ENCODE assay signal across 14 mouse cellular contexts in genomic region chr1:64753109-64753508, GRCm38 (mm10). TPM values are rescaled to one million over a fixed set of nuclear protein-coding genes. Genes with fewer than 3 reads are reported as not detected.
DNase-seq lines count a peak whose midpoint lies in the region; ATAC-seq and TF ChIP-seq lines count a peak whose summit lies in the region.
"Had no signal": no experiment of that assay in that cellular context is flagged by ENCODE, and none has a peak within 500 bp of the region (broad histone marks: within the 10 kb centered on the region; RNA-seq: fewer than 3 reads in every experiment).

No protein-coding gene starts in this region.

- WGBS in liver, embryonic 11.5 days, result 68% methylated on average over 8 of the region's 8 CpGs
- WGBS in lung, embryonic 14.5 days, result 67% methylated on average over 8 of the region's 8 CpGs

- H3K36me3 ChIP-seq in liver, embryonic 11.5 days (ENCODE audit: control insufficient read depth, insufficient read depth, low read length), result no peaks in the 10 kb centered on the region
- no peaks in the 10 kb centered on the region for H3K36me3 ChIP-seq in lung, embryonic 14.5 days (ENCODE audit: insufficient read depth)
- H3K36me3 ChIP-seq: embryonic facial prominence, embryonic 10.5 days; limb, embryonic 15.5 days had no signal

- H3K27ac ChIP-seq in liver, embryonic 11.5 days (ENCODE audit: low read depth, low read length), result no peak overlapping the region
- no peak overlapping the region for H3K27ac ChIP-seq in lung, embryonic 14.5 days (ENCODE audit: low read depth)
- H3K27ac ChIP-seq: embryonic facial prominence, embryonic 10.5 days; limb, embryonic 15.5 days had no signal

- H3K27me3 ChIP-seq in liver, embryonic 11.5 days (replicated peaks; ENCODE audit: control insufficient read depth, insufficient read depth, low read length), result no peaks in the 10 kb centered on the region
- no peaks in the 10 kb centered on the region for H3K27me3 ChIP-seq in lung, embryonic 14.5 days (ENCODE audit: insufficient read depth, low read length)
- H3K27me3 ChIP-seq: limb, embryonic 15.5 days had no signal

- TF ChIP-seq CTCF in lung, embryonic 14.5 days (IDR thresholded peaks at IDR 0.05; ENCODE audit: low read depth), result no peak

- no peaks in the 10 kb centered on the region for H3K9me3 ChIP-seq in liver, embryonic 11.5 days (ENCODE audit: control insufficient read depth, low read length)
- no peaks in the 10 kb centered on the region for H3K9me3 ChIP-seq in lung, embryonic 14.5 days (ENCODE audit: low read depth, low read length)
- H3K9me3 ChIP-seq: embryonic facial prominence, embryonic 10.5 days; limb, embryonic 15.5 days had no signal

- peak; percentile 36 for DNase-seq in liver
- no peak for DNase-seq in liver, embryonic 11.5 days (ENCODE audit: low spot score)
- DNase-seq in heart, adult 8-10 months (ENCODE audit: low spot score), result peak; percentile 64
- peak; percentile 46 for DNase-seq in lung, embryonic 14.5 days
- DNase-seq in yolk sac, embryonic 10.5 days (ENCODE audit: low spot score), result peak; percentile 68
- DNase-seq in left cerebral cortex, postnatal 36 days (ENCODE audit: low spot score in 2 of 2), result no peak
- DNase-seq in B cell, adult 2 months, result no peak
- DNase-seq: adrenal gland, adult 8-10 months; cerebellum, adult 11-12 months; kidney, adult 18-20 months had no signal

- H3K4me3 ChIP-seq in liver, embryonic 11.5 days (ENCODE audit: low read depth, low read length), result no peak overlapping the region
- no peak overlapping the region for H3K4me3 ChIP-seq in lung, embryonic 14.5 days (ENCODE audit: low read depth, low read length)
- H3K4me3 ChIP-seq: embryonic facial prominence, embryonic 10.5 days; limb, embryonic 15.5 days had no signal

- intact Hi-C loops in left cerebral cortex, postnatal 36 days (cut with DNase I), result no loop called here

- H3K4me1 ChIP-seq in liver, embryonic 11.5 days (replicated peaks; ENCODE audit: control insufficient read depth, insufficient read depth, low read length), result no peaks in the 10 kb centered on the region; the same call in 1 of the 2 replicates
- H3K4me1 ChIP-seq in lung, embryonic 14.5 days (ENCODE audit: insufficient read depth), result no peaks in the 10 kb centered on the region

- no peak for ATAC-seq in liver, embryonic 11.5 days (replicated peaks; ENCODE audit: low FRiP score)
- no peak for ATAC-seq in lung, embryonic 14.5 days (ENCODE audit: insufficient read depth)
- ATAC-seq: forebrain, embryonic 16.5 days; midbrain, embryonic 16.5 days had no signal

- no peak overlapping the region for H3K4me2 ChIP-seq in liver, embryonic 11.5 days
- H3K4me2 ChIP-seq in lung, embryonic 14.5 days, result no peak overlapping the region
- H3K4me2 ChIP-seq: limb, embryonic 15.5 days had no signal

- H3K9ac ChIP-seq in liver, embryonic 11.5 days (ENCODE audit: low read depth, low read length), result no peak overlapping the region
- H3K9ac ChIP-seq in lung, embryonic 14.5 days, result no peak overlapping the region
- H3K9ac ChIP-seq: limb, embryonic 15.5 days had no signal

RNA-seq across cellular contexts. Expression of gene Fzd5, which starts 15.6 kb away (rescaled TPM):
- polyA plus RNA-seq in liver, embryonic 11.5 days (2014; fragmentation: Nextera tagmentation; extraction: Ambion mirVana), result 2.2 and 2.7 TPM in 2 replicates
- total RNA-seq in heart, adult 8-10 months (2022), result 1 to 10 TPM; 3.9 to 4.4 (median 4.3) TPM
- polyA plus RNA-seq in lung, embryonic 14.5 days (2014; fragmentation: Nextera tagmentation; extraction: Ambion mirVana), result 2.0 and 2.6 TPM in 2 replicates
- total RNA-seq in left cerebral cortex, postnatal 36 days (2021), result 1 to 10 TPM; 1.1 to 1.2 TPM

Comparison
In these comparisons a context has a peak if more than half of its experiments do, and no peak if none do; other contexts are left out.
1. DNase-seq: peak in liver (single experiment), heart, adult 8-10 months (single experiment), lung, embryonic 14.5 days (single experiment) and yolk sac, embryonic 10.5 days (single experiment); none in liver, embryonic 11.5 days (single experiment), left cerebral cortex, postnatal 36 days (0 of 2) and B cell, adult 2 months (0 of 2).